Mouse (Mus musculus) hindbrain, embryonic 11.5 days (tissue): Measurements from ENCODE around the gene Fto. TPM values are rescaled to one million over a fixed set of nuclear protein-coding genes. Genes with fewer than 3 reads are reported as not detected.

Experiments
- ATAC-seq: fragments of 200-750 bp; cut with Nextera tagmentation; 2 replicates; pipeline ENCODE4 v1.8.0; 2017; ENCODE audit warnings: mild to moderate bottlenecking, moderate TSS enrichment, moderate library complexity; ENCODE audit not compliant: low FRiP score
- DNase-seq: peaks from one replicate; pipeline ENCODE4 v3.0.0-alpha.2; 2015; ENCODE audit warnings: low spot score
- H3K27ac ChIP-seq: fragments of 300-500 bp; sonication (generic); 2 replicates; pipeline ENCODE4 v1.5.1; 2014; ENCODE audit warnings: mild to moderate bottlenecking, low read depth, low read length
- H3K27me3 ChIP-seq: fragments of 300-500 bp; sonication (generic); 2 replicates; pipeline ENCODE4 v1.6.1; 2014; ENCODE audit warnings: mild to moderate bottlenecking, low read length, moderate library complexity, mixed read lengths; ENCODE audit not compliant: control insufficient read depth, insufficient read depth
- H3K36me3 ChIP-seq: fragments of 300-500 bp; sonication (generic); 2 replicates; pipeline ENCODE4 v1.6.1; 2014; ENCODE audit warnings: mild to moderate bottlenecking, low read length, moderate library complexity, mixed read lengths; ENCODE audit not compliant: control insufficient read depth, insufficient read depth
- H3K4me1 ChIP-seq: fragments of 300-500 bp; sonication (generic); replicated peaks from 2 replicates; pipeline ENCODE4 v1.6.1; 2014; ENCODE audit warnings: low read length, mixed read lengths; ENCODE audit not compliant: control insufficient read depth, insufficient read depth
- H3K4me2 ChIP-seq: fragments of 300-500 bp; sonication (generic); replicated peaks from 2 replicates; pipeline ENCODE4 v1.6.1; 2014; ENCODE audit warnings: mild to moderate bottlenecking, low read depth, low read length
- H3K4me3 ChIP-seq: fragments of 300-500 bp; sonication (generic); 2 replicates; pipeline ENCODE4 v1.5.1; 2014; ENCODE audit warnings: low read depth, low read length
- H3K9ac ChIP-seq: fragments of 300-500 bp; sonication (generic); 2 replicates; pipeline ENCODE4 v1.6.1; 2014; ENCODE audit warnings: low read depth, low read length
- H3K9me3 ChIP-seq: fragments of 300-500 bp; sonication (generic); 2 replicates; pipeline ENCODE4 v1.6.1; 2016; ENCODE audit warnings: low read length; ENCODE audit not compliant: control insufficient read depth
- WGBS: fragments of 180-500 bp; shearing (Covaris S2); extraction: QIAGEN DNeasy Blood & Tissue Kit; methylation state at CpG from one replicate; pipeline ENCODE4 v1.1.7; 2014; 5-methylcytosine and 5-hydroxymethylcytosine counted together
- polyA plus RNA-seq: library from polyadenylated mRNA; unstranded; fragments of >200 nt; fragmentation: Nextera tagmentation; extraction: Ambion mirVana; gene quantifications from 2 replicates; pipeline ENCODE4 v1.2.1, GENCODE M21; 2014

The Fto gene
- polyA plus RNA-seq, 1 experiment from 2014 or later: 94.7 TPM

- Histone ChIP-seq H3K27me3 (no peaks in the 10 kb centered on the region), H3K36me3 (no peaks in the 10 kb centered on the region), H3K4me3 (no peak overlapping the region), H3K4me1 (peaks cover 16% of the 10 kb centered on the region; the same call in 1 of the 2 replicates), H3K9me3 (no peaks in the 10 kb centered on the region), H3K9ac (no peak overlapping the region), H3K4me2 (no peak overlapping the region), H3K27ac (peak overlapping the region; percentile 82)
- 73% methylated on average over 9 of the region's 9 CpGs for WGBS
- ATAC-seq (no peak), DNase-seq (no peak)
Measured at GRCm38 (mm10) chr8:91329056-91329455, 15.7 kb downstream of the Fto start.

GRCm38 (mm10) chr8:91329461-91329850 lies 16.1 kb downstream of the Fto start:
- no peaks in the 10 kb centered on the region for H3K27me3 ChIP-seq
- no peak overlapping the region for H3K4me3 ChIP-seq
- ATAC-seq (no peak), DNase-seq (no peak)
- no peaks in the 10 kb centered on the region for H3K9me3 ChIP-seq
- H3K9ac ChIP-seq: no peak overlapping the region
- peak overlapping the region; percentile 82 for H3K27ac ChIP-seq
- peaks cover 16% of the 10 kb centered on the region; the same call in 1 of the 2 replicates for H3K4me1 ChIP-seq
- WGBS: 38% methylated on average over 6 of the region's 6 CpGs
- no peak overlapping the region for H3K4me2 ChIP-seq
- no peaks in the 10 kb centered on the region for H3K36me3 ChIP-seq

- H3K27ac ChIP-seq: no peak overlapping the region
- no peaks in the 10 kb centered on the region; the same call in 1 of the 2 replicates for H3K4me1 ChIP-seq
- DNase-seq (no peak), ATAC-seq (no peak)
- H3K9ac ChIP-seq: no peak overlapping the region
- no peaks in the 10 kb centered on the region for H3K36me3 ChIP-seq
- H3K9me3 ChIP-seq: no peaks in the 10 kb centered on the region
- 89% methylated on average over 6 of the region's 6 CpGs for WGBS
- no peaks in the 10 kb centered on the region for H3K27me3 ChIP-seq
- no peak overlapping the region for H3K4me2 ChIP-seq
- no peak overlapping the region for H3K4me3 ChIP-seq
Measured at GRCm38 (mm10) chr8:91338389-91339154, 25.2 kb downstream of the Fto start.

- Histone ChIP-seq H3K4me3 (no peak overlapping the region), H3K9ac (no peak overlapping the region), H3K27me3 (no peaks in the 10 kb centered on the region), H3K27ac (peak overlapping the region; percentile 51; the same call in 1 of the 2 replicates), H3K36me3 (no peaks in the 10 kb centered on the region), H3K9me3 (no peaks in the 10 kb centered on the region), H3K4me1 (no peaks in the 10 kb centered on the region; the same call in 1 of the 2 replicates), H3K4me2 (no peak overlapping the region)
- whole genome bisulfite sequencing: 87% methylated on average over 8 of the region's 8 CpGs
- DNase-seq (no peak), ATAC-seq (no peak)
Measured at GRCm38 (mm10) chr8:91339651-91340050, 26.3 kb downstream of the Fto start.

- ATAC-seq: no peak
- 87% methylated on average over 1 of the region's 1 CpGs for WGBS
Measured at GRCm38 (mm10) chr8:91340746-91341145, 27.4 kb downstream of the Fto start.

GRCm38 (mm10) chr8:91342196-91342595 lies 28.9 kb downstream of the Fto start:
- Histone ChIP-seq H3K4me3 (no peak overlapping the region), H3K9ac (no peak overlapping the region), H3K36me3 (no peaks in the 10 kb centered on the region), H3K4me1 (no peaks in the 10 kb centered on the region; the same call in 1 of the 2 replicates), H3K27ac (no peak overlapping the region), H3K4me2 (no peak overlapping the region), H3K9me3 (no peaks in the 10 kb centered on the region), H3K27me3 (no peaks in the 10 kb centered on the region)
- ATAC-seq (no peak), DNase-seq (no peak)
- WGBS: 27% methylated on average over 5 of the region's 5 CpGs

More at GRCm38 (mm10) chr8:91340746-91341145, 27.4 kb downstream of the Fto start:
- H3K9me3 ChIP-seq: no peaks in the 10 kb centered on the region
- no peak overlapping the region for H3K4me3 ChIP-seq
- H3K27me3 ChIP-seq: no peaks in the 10 kb centered on the region
- no peak overlapping the region for H3K27ac ChIP-seq
- no peak for DNase-seq
- H3K4me1 ChIP-seq: no peaks in the 10 kb centered on the region; the same call in 1 of the 2 replicates
- no peak overlapping the region for H3K9ac ChIP-seq
- H3K36me3 ChIP-seq: no peaks in the 10 kb centered on the region
- no peak overlapping the region for H3K4me2 ChIP-seq

GRCm38 (mm10) chr8:91342798-91343197 lies 29.5 kb downstream of the Fto start:
- Histone ChIP-seq H3K4me1 (no peaks in the 10 kb centered on the region; the same call in 1 of the 2 replicates), H3K27me3 (no peaks in the 10 kb centered on the region), H3K27ac (no peak overlapping the region), H3K4me3 (no peak overlapping the region), H3K9ac (no peak overlapping the region), H3K36me3 (no peaks in the 10 kb centered on the region), H3K4me2 (no peak overlapping the region), H3K9me3 (no peaks in the 10 kb centered on the region)
- DNase-seq: no peak
- 73% methylated on average over 5 of the region's 5 CpGs for WGBS
- ATAC-seq: no peak

GRCm38 (mm10) chr8:91344659-91345058 lies 31.3 kb downstream of the Fto start:
- no peak for ATAC-seq

GRCm38 (mm10) chr8:91347146-91347545 lies 33.8 kb downstream of the Fto start:
- Histone ChIP-seq H3K4me3 (no peak overlapping the region), H3K27ac (no peak overlapping the region), H3K9me3 (no peaks in the 10 kb centered on the region), H3K4me2 (no peak overlapping the region), H3K27me3 (no peaks in the 10 kb centered on the region), H3K36me3 (no peaks in the 10 kb centered on the region), H3K4me1 (no peaks in the 10 kb centered on the region; the same call in 1 of the 2 replicates), H3K9ac (no peak overlapping the region)
- ATAC-seq: no peak
- no peak for DNase-seq
- 86% methylated on average over 10 of the region's 10 CpGs for WGBS

More at GRCm38 (mm10) chr8:91344659-91345058, 31.3 kb downstream of the Fto start:
- no peak overlapping the region for H3K27ac ChIP-seq
- no peaks in the 10 kb centered on the region; the same call in 1 of the 2 replicates for H3K4me1 ChIP-seq
- H3K9me3 ChIP-seq: no peaks in the 10 kb centered on the region
- no peak overlapping the region for H3K4me3 ChIP-seq
- WGBS: 92% methylated on average over 11 of the region's 11 CpGs
- H3K27me3 ChIP-seq: no peaks in the 10 kb centered on the region
- no peak for DNase-seq
- no peaks in the 10 kb centered on the region for H3K36me3 ChIP-seq
- no peak overlapping the region for H3K9ac ChIP-seq
- no peak overlapping the region for H3K4me2 ChIP-seq
